Mouse (Mus musculus): ENCODE results near the gene D630003M21Rik.

DNA sequence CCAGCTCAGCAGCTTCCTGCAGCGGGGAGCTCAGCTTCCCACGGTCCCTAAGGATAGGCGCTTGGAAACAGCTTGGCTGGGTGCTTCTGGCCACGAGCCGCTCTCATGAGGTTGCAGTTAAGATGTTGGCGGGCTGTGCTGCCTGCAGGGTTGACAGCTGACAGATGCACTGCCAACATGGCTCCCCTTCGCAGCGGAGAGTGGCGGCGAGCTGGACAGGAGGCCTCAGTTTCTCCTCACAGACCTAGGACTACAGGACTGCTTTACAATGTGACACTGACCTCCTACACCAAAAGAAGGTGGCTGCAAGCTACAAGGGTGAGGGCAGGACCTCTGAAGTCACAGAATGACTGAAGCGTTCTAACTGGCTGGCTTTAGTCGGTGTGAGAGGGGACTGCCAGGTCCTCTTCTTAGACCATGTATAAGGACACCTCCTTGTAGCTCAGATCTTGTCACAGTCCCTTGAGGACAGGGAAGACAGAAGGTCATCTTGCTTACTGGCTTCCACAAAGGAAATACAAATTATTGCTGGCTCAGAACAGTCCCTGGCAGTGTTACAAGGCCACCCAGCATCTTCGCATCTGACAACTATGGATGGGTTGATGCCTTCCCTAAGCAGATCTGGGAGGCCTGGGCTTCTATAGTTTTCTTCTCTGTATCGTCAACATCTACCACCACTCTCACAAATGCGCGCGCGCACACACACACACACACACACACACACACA, 13.3 kb upstream of the D630003M21Rik start:
- TF ChIP-seq CTCF (IDR thresholded peaks at IDR 0.05; ENCODE audit: extremely low read depth, insufficient read length, insufficient replicate concordance, low read depth, low read length): no peak
- TF ChIP-seq POLR2A (IDR thresholded peaks at IDR 0.05; ENCODE audit: low read depth, low read length): no peak

Data from small intestine, adult 2 months (tissue).